Mouse (Mus musculus) layer of hippocampus, adult 8-10 months (tissue): ENCODE measurements around the gene Gpkow. TPM values are rescaled to one million over a fixed set of nuclear protein-coding genes. Genes with fewer than 3 reads are reported as not detected.
A peak's percentile ranks its signal among the peaks of the same experiment; 100 is the strongest.
"Not testable (repeated sequence)": the region's sequence is repeated elsewhere in the genome, so short reads cannot be mapped to it uniquely, and the experiment has no call there.

Experiments used
- DNase-seq, 2 experiments: peaks; one replicate each; pipeline ENCODE4 v3.0.0; 2022; ENCODE audit warnings: low spot score in 2 of 2
- total RNA-seq, 4 experiments: library from RNA; stranded (reverse); gene quantifications; 2 replicates each; pipeline ENCODE4 v1.2.4; 2022

The Gpkow gene
- total RNA-seq, 4 experiments from 2014 or later = 33.2 to 39.4 (median 35.8) TPM

DNA sequence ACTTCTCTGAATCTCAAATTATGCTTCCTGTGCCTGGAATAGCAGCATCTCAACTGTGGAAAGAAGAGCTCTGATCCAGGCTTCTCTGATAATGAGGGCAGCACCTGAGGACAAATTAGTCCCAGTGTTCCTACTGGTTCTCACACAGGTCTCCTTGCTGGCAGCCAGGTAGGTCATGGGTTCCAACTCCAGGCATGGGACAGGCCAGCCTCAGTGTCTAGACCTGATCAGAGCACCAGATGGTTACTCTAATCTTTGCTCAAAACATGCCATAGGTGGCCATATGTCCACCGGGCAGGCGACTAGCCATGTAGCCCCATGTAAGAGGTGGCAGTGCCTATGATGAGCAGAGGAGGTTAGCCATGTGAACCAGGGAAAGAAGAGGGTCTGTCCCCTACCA lies 8.6 kb upstream of the Gpkow start:
- DNase-seq = no peak

DNA sequence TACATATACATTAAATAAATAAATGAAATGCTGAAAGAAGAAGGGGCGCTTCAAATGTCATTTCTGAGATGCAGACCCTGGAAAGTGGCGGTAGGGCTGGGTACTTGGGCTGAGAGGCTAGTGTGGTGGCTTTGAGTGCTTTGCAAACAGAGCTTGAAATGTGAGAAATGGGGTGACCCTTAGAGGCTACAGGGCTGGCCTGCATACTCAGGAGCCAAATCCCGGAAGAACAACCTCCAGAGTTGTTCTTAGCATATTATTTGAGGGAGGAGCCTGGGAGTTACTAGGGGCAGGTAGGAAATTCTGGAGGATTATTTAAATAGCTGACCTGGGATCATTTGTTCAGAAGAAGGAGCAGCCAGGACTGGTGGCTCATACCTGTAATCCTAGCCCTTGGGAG lies 6.4 kb upstream of the Gpkow start:
- DNase-seq = no peak

DNA sequence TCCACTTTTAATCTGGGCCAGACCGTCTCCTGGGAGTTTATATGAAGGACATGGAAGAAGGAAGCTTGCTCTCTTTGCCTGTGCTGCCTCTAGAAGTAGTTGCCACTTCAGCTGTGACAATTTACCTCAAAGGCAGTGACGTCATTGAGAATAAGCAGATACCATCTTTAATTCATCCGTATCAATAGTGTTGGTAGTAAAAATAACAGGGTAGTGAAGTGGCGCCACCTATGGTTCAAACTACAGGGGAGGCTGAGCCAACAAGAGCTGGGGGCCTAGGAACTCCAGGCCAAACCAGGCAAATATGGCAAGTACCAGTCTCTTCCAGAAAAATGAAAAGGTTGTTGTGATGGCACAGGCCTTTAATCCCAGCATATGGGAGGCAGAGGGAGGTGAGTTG lies 4.1 kb upstream of the Gpkow start:
- DNase-seq = no peak

DNA sequence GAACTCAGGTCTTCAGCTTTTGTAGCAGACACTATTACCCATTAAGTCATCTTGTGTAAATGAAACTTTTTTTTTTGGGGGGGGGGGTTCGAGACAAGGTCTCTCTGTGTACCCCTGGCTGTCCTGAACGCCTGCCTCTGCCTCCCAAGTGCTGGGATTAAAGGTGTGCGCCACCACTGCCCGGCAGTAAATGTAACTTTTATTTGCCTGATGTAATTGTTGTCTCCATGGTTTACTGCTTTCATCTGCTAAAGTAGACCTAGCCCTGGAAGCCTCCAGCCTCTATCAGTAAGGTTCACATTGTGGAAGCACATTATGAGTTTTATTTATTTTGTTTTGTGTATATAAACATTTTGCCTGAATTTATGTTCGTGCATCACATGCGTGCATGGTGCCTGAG lies 411 bp upstream of the Gpkow start:
- DNase-seq = no peak

DNA sequence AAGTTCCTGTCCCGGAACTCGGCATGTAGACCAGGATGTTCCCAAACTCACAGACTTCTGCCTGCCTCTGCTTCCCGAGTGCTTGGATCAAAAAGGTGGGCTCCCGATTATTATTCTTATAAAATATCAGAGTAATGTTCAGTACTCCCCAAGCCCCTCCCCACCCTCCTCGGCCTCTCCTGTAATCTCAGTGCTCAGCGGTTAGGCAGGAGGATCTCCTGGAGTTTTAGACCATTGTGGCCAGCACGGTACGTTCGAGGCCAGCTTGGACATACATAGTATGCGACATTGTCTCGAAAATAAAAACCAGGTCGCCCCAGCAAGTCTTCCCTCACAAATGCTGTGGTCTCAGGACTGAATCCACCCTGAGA lies 16.8 kb downstream of the Gpkow start:
- not testable (repeated sequence) for DNase-seq

DNA sequence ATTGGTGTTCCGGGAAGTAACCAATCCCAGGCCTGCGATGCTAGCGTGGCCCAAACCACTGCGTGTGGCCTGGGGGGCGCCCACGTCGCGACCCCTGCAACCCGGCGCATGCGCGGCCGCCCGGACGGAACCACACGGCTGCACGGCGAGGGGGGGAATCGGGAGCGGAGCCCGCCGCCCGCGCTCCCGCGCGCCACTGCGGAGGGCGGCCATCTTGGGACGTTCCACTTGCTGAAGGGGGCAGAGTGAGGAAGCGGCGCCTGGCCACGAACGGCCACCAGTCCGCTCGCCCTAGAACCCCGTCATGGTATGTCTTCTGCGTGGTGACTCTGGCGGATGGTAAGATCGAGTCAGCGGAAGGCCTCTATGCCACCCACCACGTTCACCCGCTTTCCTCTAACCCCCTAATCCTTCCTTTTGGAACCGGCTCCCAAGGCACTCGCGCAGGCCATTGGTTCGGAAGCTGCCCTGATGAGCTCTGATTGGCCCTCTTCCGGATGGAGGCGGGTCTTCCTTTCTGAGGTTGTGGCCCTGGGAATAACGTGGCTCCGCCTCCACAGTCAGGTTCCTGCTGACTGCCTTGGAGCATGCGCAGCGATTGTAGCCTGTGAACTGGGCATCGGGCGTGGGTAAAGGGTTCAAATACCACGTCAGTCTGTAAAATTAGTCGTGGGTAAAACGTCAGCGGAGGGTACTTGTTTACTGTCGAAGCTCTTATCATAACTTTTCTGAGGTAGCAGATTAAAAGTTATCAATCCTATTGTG lies 17.4 kb downstream of the Gpkow start, which contains the start of gene Wdr45:
TSS of gene Wdr45 (plus strand) at position 199 of the 765 bp plus-strand sequence.
- DNase-seq = peak; percentile 94 to 96

DNA sequence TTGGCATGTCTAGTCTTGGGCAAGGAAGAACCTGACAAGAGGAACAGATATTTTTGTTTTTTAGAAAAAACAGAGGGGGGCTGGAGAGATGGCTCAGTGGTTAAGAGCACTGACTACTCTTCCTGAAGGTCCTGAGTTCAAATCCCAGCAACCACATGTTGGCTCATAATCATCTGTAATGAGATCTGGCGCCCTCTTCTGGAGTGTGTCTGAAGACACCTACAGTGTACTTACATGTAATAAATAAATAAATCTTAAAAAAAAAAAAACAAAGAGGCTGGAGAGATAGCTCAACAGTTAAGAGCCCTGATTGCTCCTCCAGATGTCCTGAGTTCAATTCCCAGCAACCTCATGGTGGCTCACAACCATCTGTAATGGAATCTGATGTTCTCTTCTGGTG lies 19.1 kb downstream of the Gpkow start:
- not testable (repeated sequence) for DNase-seq

DNA sequence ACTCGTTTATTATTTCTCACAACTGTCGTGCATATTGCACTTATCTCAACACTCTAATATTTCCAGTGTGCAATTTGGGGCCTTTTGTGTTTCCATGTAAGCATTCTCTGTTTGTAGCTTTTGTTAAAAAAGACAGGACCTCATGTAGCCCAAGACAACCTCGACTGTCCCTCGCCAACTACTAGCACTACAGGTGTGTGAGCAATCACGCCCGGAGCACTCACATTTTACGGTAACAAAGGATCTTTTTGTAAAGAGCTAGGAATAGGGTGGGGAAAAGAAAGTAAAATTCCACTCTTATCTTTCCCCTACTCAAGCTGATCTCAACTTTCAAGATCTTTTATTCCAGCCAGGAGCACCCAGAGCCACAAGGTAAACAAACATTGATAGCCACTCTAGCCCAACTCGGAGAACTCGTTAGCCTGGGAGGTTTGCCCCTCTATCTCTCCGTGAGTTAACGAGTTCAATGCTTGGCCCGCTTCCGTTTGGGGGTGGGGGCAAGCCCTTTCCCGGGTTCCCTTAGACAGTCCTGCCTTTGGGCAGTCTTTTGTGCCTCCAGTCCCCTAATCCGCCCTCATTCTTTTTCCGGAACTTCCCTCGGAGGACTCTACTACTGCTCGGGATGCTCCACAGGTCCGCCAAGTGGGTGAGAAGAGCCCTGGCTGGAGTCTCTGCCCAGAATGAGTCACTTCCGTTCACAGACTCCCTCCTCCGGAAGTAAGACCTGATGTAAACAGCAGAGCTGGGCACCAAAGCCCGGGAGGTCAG lies 24.8 kb downstream of the Gpkow start, which contains the start of gene Gm45208:
TSS of gene Gm45208 (plus strand) at position 732 of the 768 bp plus-strand sequence.
- DNase-seq = peak; percentile 46 to 66

DNA sequence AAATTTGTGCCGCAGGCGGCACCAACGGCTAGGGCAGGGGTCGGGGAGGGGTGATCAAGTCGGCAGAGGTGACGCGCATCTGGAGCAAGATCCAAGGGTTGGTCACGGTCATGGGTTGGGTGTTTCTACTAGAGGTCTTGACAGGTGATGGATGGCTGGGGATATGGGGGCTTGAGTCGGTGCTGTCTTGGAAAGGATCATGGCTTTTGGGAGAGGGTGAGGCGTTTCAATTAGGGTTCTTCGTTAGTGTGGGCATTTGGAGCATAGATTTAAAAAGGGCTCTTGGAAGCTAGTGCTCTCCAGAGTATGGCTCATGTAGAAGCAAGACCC lies 25.3 kb downstream of the Gpkow start:
- DNase-seq = no peak

DNA sequence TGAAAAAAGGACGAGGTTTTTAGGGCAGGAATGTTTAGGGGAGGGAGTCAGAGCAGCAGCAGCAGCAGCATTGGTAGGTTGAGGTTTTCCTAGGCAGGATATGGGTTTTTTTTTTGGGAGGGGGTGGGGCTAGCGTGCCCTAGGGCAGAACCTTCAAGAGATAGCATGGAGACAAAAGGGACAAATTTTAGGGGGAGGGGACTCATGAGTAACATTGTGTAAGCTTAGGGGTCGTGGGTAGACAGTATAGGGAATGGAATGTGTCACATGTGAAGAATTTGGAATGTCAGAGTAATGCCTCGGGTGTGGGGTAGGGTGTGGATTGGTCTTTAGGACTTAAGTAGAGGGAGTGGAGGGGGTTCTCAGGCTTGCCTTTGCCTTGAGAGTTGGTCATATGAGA lies 25.8 kb downstream of the Gpkow start:
- DNase-seq = no peak

DNA sequence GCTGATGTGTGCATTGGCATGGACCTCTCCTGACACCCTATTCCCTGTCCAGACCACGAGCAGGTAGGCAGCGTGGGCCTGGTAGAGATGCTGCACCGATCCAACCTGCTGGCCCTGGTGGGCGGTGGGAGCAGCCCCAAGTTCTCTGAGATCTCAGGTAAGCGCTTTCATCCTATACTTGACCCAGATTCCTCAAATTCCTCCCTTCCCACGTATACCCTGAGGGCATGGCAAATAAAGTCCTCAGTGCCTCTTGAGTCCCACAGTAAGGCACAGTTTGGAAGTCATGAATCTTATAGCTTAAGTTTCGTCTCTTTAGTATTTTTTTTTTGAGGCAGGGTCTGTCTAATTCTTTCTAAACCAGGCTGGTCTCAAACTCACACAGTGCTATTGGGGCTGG lies 27.2 kb downstream of the Gpkow start:
- DNase-seq = no peak

DNA sequence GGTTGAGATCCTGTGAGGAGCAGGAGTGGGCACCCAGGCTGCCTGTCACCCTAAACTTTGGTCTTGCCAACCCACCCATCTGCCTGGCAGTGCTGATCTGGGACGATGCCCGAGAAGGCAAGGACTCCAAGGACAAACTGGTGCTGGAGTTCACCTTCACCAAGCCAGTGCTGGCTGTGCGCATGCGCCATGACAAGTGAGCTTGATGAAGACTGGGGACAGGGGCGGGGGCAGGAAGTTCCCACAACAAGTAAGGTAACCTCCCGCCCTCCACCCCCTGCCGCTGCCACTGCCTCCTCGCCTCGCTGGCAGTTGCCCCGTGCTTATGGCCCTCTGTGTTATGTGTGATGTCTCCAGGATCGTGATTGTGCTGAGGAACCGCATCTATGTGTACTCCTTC lies 28.9 kb downstream of the Gpkow start:
- DNase-seq = no peak

DNA sequence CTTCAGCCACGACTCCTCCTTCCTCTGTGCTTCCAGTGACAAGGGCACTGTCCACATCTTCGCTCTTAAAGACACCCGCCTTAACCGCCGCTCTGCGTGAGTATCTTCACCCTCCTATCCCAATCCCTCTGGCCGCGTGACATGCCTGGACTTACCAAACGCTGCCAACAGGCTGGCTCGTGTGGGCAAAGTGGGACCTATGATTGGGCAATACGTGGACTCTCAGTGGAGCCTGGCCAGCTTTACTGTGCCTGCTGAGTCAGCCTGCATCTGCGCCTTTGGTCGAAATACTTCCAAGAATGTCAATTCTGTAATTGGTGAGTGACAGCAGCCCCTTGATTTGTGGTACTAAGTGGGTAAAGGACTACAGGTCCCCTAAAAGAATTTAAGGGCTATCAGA lies 30.2 kb downstream of the Gpkow start:
- DNase-seq = no peak

DNA sequence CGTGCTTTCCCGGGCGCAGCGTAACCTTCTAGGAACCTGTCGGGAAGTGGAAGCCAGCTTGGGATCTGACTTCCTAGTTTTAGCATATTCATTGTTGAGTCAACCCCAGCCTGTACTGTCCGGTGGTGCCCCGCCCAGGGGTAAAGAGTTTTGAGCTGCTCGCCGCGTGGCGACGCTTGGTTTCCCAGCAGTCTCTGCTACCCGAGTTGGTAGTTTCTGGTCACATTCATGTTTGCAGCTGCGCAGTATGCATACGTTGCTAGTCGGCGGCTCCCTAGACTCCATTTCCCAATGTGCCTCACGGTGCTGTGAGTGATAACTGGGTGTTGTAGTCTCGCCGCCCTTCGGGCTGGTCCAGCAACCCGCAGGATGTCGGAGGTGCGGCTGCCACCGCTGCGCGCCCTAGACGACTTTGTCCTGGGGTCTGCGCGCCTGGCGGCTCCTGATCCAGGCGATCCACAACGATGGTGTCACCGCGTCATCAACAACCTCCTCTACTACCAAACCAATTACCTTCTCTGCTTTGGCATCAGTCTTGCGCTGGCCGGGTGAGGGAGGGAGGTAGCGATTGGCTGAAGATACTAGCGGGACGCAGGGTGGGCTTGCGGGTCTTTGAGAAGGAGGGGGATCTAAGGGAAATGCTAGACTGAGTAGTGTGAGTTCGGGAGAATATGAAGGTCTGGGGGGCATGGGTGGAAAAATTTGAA lies 31.4 kb downstream of the Gpkow start, which contains the start of gene Praf2:
TSS of gene Praf2 (plus strand) at position 225 of the 707 bp plus-strand sequence.
- peak; percentile 75 to 83 for DNase-seq

DNA sequence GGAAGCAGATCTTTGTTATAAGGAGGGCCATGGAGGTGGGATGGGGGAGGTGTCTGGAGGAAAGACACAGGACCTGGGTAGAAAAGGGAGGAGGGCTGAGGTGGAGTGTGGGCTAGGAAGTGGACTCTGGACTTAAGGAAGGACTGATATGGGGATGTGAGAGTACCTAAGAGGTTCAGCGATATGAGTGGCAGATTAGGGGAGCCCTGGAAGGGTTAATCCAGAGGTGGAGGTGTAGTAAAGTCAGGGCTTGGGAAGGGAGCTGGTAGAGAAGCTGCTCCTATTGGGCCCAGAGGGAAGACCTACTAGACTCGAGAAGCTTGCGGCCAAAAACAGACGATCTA lies 32.0 kb downstream of the Gpkow start:
- DNase-seq = no peak

DNA sequence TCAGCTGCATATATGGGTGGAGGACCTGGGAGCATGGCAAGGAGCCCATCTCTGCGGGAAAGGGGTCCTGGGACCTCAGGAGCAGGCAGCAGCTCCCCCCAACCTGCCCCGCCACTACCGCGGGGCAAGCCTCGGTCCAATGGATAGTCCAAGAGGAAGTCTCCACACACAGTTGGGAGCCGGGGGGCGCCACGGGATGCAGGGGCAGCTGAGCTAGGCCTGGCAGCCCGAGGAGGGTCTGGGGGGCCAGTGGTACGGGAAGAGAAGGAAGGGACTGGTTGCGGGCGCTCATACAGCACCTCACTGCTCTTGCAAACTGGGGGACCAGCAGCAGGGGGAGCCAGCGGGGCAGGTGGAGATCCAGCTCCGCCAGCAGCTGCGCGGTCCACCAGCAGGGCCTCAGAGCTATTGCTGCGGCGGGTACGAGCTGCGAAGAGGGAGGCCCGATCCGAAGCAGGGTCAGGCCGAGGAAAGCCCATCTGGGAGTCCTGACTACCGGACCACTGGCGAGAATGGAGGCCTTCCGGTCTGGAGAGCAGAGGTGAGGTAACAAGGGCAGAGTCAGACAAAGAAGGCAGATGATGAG lies 36.7 kb downstream of the Gpkow start:
- peak in 1 of 2 experiments; percentile 51 for DNase-seq

DNA sequence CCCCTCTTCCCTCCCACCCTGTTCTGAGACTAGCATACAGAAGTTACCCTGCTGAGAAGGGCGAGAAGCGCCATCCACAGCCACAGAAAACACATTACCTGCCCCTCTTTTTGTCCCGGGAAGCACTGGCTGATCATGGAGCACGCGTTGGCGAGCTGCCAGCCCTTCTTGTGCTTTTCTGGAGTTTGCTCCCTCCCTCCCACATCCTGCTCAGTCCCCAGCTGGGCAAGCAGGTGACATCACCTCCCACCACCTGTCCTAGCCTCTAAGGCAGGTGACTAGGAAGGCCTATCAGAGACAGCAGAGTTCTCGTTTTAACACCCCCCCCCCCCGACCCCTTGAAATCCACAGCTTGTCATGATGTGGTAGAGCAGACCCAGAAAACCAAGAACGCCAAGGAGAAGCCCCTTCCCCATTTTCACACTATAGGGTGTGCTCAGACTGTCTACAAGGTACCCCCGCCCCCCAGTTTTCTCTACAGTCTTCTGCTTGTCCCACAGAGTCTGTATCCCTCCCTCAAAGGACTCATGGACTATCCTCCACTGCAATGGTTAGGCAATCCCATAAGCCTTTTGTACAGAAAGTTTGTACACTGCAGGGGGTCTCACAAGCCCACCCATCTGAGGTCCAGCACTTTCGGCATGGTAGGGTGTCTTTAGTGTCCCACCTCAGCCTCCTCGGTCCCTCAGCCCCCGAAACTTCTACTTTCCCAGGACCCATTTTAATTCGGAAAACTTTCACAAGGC lies 42.6 kb downstream of the Gpkow start:
- no peak for DNase-seq

DNA sequence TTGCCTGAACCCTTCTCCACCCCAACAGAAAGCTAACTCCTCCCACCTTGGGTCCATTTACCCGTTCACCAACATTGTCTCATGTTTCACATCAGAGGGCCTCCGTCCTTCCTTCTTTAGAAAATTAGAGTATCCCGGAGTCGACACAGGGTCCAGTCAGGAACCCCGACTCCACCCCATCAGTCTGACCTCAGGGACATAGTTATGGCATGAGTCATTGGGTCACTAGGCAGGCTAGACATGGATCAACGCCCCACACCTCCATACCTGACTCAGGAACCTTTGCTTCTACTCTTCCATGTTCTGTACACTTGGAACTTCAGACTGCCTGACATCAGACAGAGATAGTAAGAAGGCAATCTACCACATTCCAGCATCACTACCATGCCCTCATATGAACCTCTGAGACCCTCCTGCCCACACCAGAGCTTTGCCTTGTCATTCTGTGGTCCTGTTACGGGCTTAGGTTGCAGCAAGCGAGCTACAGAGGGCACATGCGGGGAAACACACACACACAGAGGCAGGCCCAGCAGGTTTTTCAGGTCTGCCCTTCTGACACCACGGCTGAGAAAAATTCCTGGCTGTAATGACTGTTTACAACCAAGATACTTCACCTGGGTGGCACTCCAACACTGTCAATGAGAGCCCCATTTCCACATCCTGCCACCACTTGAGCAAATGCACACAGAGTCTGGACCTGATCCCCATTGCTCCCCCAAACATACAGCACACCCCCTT lies 43.3 kb downstream of the Gpkow start:
- no peak for DNase-seq

DNA sequence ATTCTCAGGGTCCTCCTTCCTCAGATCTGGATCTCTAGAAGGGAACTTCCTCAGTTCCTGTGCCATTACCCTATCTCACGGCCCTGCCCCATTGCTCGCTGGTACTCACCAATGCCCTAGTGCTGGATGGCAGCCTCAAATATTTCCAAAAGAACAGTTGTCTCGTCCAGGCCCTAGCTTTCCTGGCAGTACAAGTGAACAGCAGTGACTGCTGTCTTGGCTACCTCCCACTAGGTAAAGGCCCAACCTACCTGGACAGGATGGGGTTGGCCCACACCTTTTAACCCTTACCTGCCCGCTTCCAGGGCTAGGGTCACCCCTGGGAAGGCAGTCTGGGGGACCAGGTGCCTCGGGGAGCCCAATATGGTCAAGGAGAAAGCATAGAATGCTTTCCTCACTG lies 44.2 kb downstream of the Gpkow start:
- DNase-seq = no peak

DNA sequence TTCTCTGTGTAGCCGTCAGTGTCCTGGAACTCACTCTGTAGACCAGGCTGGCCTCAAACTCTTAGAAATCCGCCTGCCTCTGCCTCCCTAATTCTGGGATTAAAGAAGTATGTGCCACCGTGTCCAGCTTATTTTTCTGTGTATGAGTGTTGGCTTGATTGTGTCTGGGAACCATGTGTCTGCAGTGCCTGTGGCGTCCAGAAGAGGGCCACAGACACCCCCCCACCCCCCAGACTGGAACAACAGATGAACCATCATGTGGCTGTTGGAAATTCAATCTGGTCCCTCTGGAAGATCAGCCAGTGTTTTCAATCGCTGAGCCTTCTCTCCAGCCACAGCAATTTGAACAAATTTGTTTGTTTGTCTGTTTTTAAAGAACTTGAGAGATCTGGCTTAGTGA lies 46.5 kb downstream of the Gpkow start:
- no peak for DNase-seq
